Mouse (Mus musculus): ENCODE measurements around the gene Klrg2. TPM values are rescaled to one million over a fixed set of nuclear protein-coding genes. Genes with fewer than 3 reads are reported as not detected.

The Klrg2 gene
- polyA plus RNA-seq, 1 experiment from 2014 or later, result 0.14 TPM

GRCm38 (mm10) chr6:38640401-38640800, 3.4 kb upstream of the Klrg2 start:
- H3K9ac ChIP-seq (ENCODE audit: low read depth, low read length), result no peak overlapping the region
- no peak overlapping the region for H3K4me3 ChIP-seq (ENCODE audit: low read depth, low read length)
- H3K27me3 ChIP-seq (ENCODE audit: control insufficient read depth, insufficient read depth, low read length), result peaks cover 65% of the 10 kb centered on the region
- H3K4me2 ChIP-seq, result no peak overlapping the region
- H3K4me1 ChIP-seq (ENCODE audit: control insufficient read depth, insufficient read depth, low read length), result peaks cover 8% of the 10 kb centered on the region
- ATAC-seq (replicated peaks; ENCODE audit: insufficient number of reproducible peaks, low FRiP score, low TSS enrichment), result no peak
- 72% methylated on average over 11 of the region's 11 CpGs for WGBS (ENCODE audit: insufficient replicate concordance)
- no peak overlapping the region for H3K27ac ChIP-seq (ENCODE audit: low read depth, low read length)
- H3K9me3 ChIP-seq (replicated peaks; ENCODE audit: control insufficient read depth, low read length), result no peaks in the 10 kb centered on the region
- H3K36me3 ChIP-seq (ENCODE audit: control insufficient read depth, insufficient read depth, low read length), result no peaks in the 10 kb centered on the region

GRCm38 (mm10) chr6:38635941-38636851, 846 bp downstream of the Klrg2 start:
- peak; percentile 68 for ATAC-seq (replicated peaks; ENCODE audit: insufficient number of reproducible peaks, low FRiP score, low TSS enrichment)
- no peak overlapping the region for H3K27ac ChIP-seq (ENCODE audit: low read depth, low read length)
- 2% methylated on average over 59 of the region's 72 CpGs for WGBS (ENCODE audit: insufficient replicate concordance)

GRCm38 (mm10) chr6:38634461-38634860, 2.6 kb downstream of the Klrg2 start:
- Histone ChIP-seq H3K27me3 (ENCODE audit: control insufficient read depth, insufficient read depth, low read length) (peaks cover 63% of the 10 kb centered on the region), H3K4me1 (ENCODE audit: control insufficient read depth, insufficient read depth, low read length) (peaks cover 8% of the 10 kb centered on the region), H3K9me3 (replicated peaks; ENCODE audit: control insufficient read depth, low read length) (no peaks in the 10 kb centered on the region), H3K4me2 (no peak overlapping the region), H3K27ac (ENCODE audit: low read depth, low read length) (no peak overlapping the region), H3K4me3 (ENCODE audit: low read depth, low read length) (no peak overlapping the region), H3K9ac (ENCODE audit: low read depth, low read length) (no peak overlapping the region), H3K36me3 (ENCODE audit: control insufficient read depth, insufficient read depth, low read length) (no peaks in the 10 kb centered on the region)
- ATAC-seq (replicated peaks; ENCODE audit: insufficient number of reproducible peaks, low FRiP score, low TSS enrichment), result no peak
- 74% methylated on average over 8 of the region's 8 CpGs for WGBS (ENCODE audit: insufficient replicate concordance)

More at GRCm38 (mm10) chr6:38635941-38636851, 846 bp downstream of the Klrg2 start:
- Histone ChIP-seq H3K36me3 (ENCODE audit: control insufficient read depth, insufficient read depth, low read length) (no peaks in the 10 kb centered on the region), H3K4me1 (ENCODE audit: control insufficient read depth, insufficient read depth, low read length) (peaks cover 8% of the 10 kb centered on the region), H3K9me3 (replicated peaks; ENCODE audit: control insufficient read depth, low read length) (no peaks in the 10 kb centered on the region), H3K27me3 (ENCODE audit: control insufficient read depth, insufficient read depth, low read length) (peaks cover 81% of the 10 kb centered on the region), H3K9ac (ENCODE audit: low read depth, low read length) (peak overlapping the region; percentile 17; the same call in 1 of the 2 replicates), H3K4me2 (peak overlapping the region; percentile 100), H3K4me3 (ENCODE audit: low read depth, low read length) (peak overlapping the region; percentile 55)

- Histone ChIP-seq H3K4me1 (ENCODE audit: control insufficient read depth, insufficient read depth, low read length) (peaks cover 8% of the 10 kb centered on the region), H3K27ac (ENCODE audit: low read depth, low read length) (no peak overlapping the region), H3K4me3 (ENCODE audit: low read depth, low read length) (no peak overlapping the region), H3K36me3 (ENCODE audit: control insufficient read depth, insufficient read depth, low read length) (no peaks in the 10 kb centered on the region), H3K9ac (ENCODE audit: low read depth, low read length) (no peak overlapping the region), H3K4me2 (no peak overlapping the region), H3K9me3 (replicated peaks; ENCODE audit: control insufficient read depth, low read length) (no peaks in the 10 kb centered on the region), H3K27me3 (ENCODE audit: control insufficient read depth, insufficient read depth, low read length) (peaks cover 49% of the 10 kb centered on the region)
- no peak for ATAC-seq (replicated peaks; ENCODE audit: insufficient number of reproducible peaks, low FRiP score, low TSS enrichment)
- WGBS (ENCODE audit: insufficient replicate concordance), result 67% methylated on average over 2 of the region's 2 CpGs
Observed at GRCm38 (mm10) chr6:38632826-38633225, 4.2 kb downstream of the Klrg2 start.

- no peak for ATAC-seq (replicated peaks; ENCODE audit: insufficient number of reproducible peaks, low FRiP score, low TSS enrichment)
- Histone ChIP-seq H3K9me3 (replicated peaks; ENCODE audit: control insufficient read depth, low read length) (no peaks in the 10 kb centered on the region), H3K36me3 (ENCODE audit: control insufficient read depth, insufficient read depth, low read length) (no peaks in the 10 kb centered on the region), H3K9ac (ENCODE audit: low read depth, low read length) (no peak overlapping the region), H3K4me1 (ENCODE audit: control insufficient read depth, insufficient read depth, low read length) (no peaks in the 10 kb centered on the region), H3K27me3 (ENCODE audit: control insufficient read depth, insufficient read depth, low read length) (peaks cover 18% of the 10 kb centered on the region), H3K27ac (ENCODE audit: low read depth, low read length) (no peak overlapping the region), H3K4me2 (no peak overlapping the region), H3K4me3 (ENCODE audit: low read depth, low read length) (no peak overlapping the region)
- 77% methylated on average over 1 of the region's 1 CpGs for WGBS (ENCODE audit: insufficient replicate concordance)
Observed at GRCm38 (mm10) chr6:38629556-38629955, 7.5 kb downstream of the Klrg2 start.

- WGBS (ENCODE audit: insufficient replicate concordance), result 88% methylated on average over 4 of the region's 4 CpGs
- Histone ChIP-seq H3K27ac (ENCODE audit: low read depth, low read length) (no peak overlapping the region), H3K4me3 (ENCODE audit: low read depth, low read length) (no peak overlapping the region), H3K4me2 (no peak overlapping the region), H3K9ac (ENCODE audit: low read depth, low read length) (no peak overlapping the region), H3K4me1 (ENCODE audit: control insufficient read depth, insufficient read depth, low read length) (peaks cover 10% of the 10 kb centered on the region; the same call in 1 of the 2 replicates), H3K27me3 (ENCODE audit: control insufficient read depth, insufficient read depth, low read length) (peaks cover 4% of the 10 kb centered on the region; the same call in 1 of the 2 replicates), H3K36me3 (ENCODE audit: control insufficient read depth, insufficient read depth, low read length) (no peaks in the 10 kb centered on the region), H3K9me3 (replicated peaks; ENCODE audit: control insufficient read depth, low read length) (no peaks in the 10 kb centered on the region)
- no peak for ATAC-seq (replicated peaks; ENCODE audit: insufficient number of reproducible peaks, low FRiP score, low TSS enrichment)
Observed at GRCm38 (mm10) chr6:38627486-38627885, 9.6 kb downstream of the Klrg2 start.

- Histone ChIP-seq H3K9me3 (replicated peaks; ENCODE audit: control insufficient read depth, low read length) (no peaks in the 10 kb centered on the region), H3K27ac (ENCODE audit: low read depth, low read length) (no peak overlapping the region), H3K4me3 (ENCODE audit: low read depth, low read length) (no peak overlapping the region), H3K27me3 (ENCODE audit: control insufficient read depth, insufficient read depth, low read length) (peaks cover 2% of the 10 kb centered on the region; the same call in 1 of the 2 replicates), H3K36me3 (ENCODE audit: control insufficient read depth, insufficient read depth, low read length) (no peaks in the 10 kb centered on the region), H3K9ac (ENCODE audit: low read depth, low read length) (no peak overlapping the region), H3K4me2 (no peak overlapping the region), H3K4me1 (ENCODE audit: control insufficient read depth, insufficient read depth, low read length) (peaks cover 10% of the 10 kb centered on the region; the same call in 1 of the 2 replicates)
- 96% methylated on average over 4 of the region's 4 CpGs for WGBS (ENCODE audit: insufficient replicate concordance)
- no peak for ATAC-seq (replicated peaks; ENCODE audit: insufficient number of reproducible peaks, low FRiP score, low TSS enrichment)
Observed at GRCm38 (mm10) chr6:38627081-38627480, 10.0 kb downstream of the Klrg2 start.

- Histone ChIP-seq H3K9me3 (replicated peaks; ENCODE audit: control insufficient read depth, low read length) (no peaks in the 10 kb centered on the region), H3K27ac (ENCODE audit: low read depth, low read length) (no peak overlapping the region), H3K4me1 (ENCODE audit: control insufficient read depth, insufficient read depth, low read length) (peaks cover 10% of the 10 kb centered on the region; the same call in 1 of the 2 replicates), H3K27me3 (ENCODE audit: control insufficient read depth, insufficient read depth, low read length) (no peaks in the 10 kb centered on the region), H3K36me3 (ENCODE audit: control insufficient read depth, insufficient read depth, low read length) (no peaks in the 10 kb centered on the region), H3K4me2 (no peak overlapping the region), H3K9ac (ENCODE audit: low read depth, low read length) (no peak overlapping the region), H3K4me3 (ENCODE audit: low read depth, low read length) (no peak overlapping the region)
- 93% methylated on average over 5 of the region's 5 CpGs for WGBS (ENCODE audit: insufficient replicate concordance)
- no peak for ATAC-seq (replicated peaks; ENCODE audit: insufficient number of reproducible peaks, low FRiP score, low TSS enrichment)
Observed at GRCm38 (mm10) chr6:38626086-38626485, 11.0 kb downstream of the Klrg2 start.

All from heart, embryonic 11.5 days (tissue).